Mouse (Mus musculus) heart, postnatal 4 days (tissue): ENCODE measurements around the gene Otulin. TPM values are rescaled to one million over a fixed set of nuclear protein-coding genes. Genes with fewer than 3 reads are reported as not detected.

ENCODE experiments used
- DNase-seq: peaks from one replicate; pipeline ENCODE4 v3.0.0; 2021
- total RNA-seq, 2 experiments: library from RNA; stranded (reverse); gene quantifications; 2 replicates each; pipeline ENCODE4 v1.2.3; 2021

Otulin gene
- total RNA-seq, 2 experiments from 2014 or later, result 41.6 to 43.1 TPM

DNA sequence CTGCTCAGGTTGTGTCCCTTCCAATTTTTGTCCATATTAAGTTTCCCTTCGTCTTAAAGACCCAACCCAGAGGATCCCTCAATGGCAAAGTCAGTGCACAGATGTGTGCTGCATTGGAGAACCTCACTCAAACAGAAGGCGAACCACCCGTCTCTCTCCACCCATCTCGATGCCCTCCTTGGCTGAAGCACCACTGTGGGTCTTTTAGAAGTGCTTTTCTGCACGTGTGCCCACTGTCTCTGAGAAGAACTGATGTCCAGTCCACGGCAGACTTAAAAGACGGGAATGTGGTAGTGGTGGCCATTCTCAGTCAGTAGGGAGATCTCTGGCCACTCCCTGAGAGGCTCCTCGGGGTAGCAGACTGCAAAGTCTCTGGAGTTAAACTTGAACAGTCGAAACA is 26.1 kb upstream of the Otulin start:
- DNase-seq, result no peak

GRCm38 (mm10) chr15:27655015-27655414 is 24.5 kb upstream of the Otulin start:
- peak; percentile 71 for DNase-seq

GRCm38 (mm10) chr15:27647686-27648085 is 17.2 kb upstream of the Otulin start:
- no peak for DNase-seq

DNA sequence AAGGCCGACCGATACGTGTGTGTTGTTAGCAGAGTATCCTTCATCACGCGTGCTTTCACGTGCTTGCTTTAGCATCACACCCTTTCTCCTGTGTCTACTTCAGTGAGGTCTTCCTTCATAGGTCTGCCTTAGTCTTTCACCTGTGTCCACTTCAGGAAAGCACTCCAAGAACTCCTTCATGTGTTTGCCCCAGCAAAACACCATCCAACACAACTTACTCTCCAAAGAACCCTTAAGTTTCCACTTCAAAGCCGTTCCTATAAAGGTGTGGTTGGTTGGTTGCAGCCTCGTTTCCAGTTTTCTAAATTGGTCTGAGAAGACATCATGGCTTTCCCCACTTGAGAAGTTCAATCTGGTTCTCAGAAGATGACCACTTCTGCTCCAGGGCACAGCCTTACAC is 16.2 kb upstream of the Otulin start:
- DNase-seq, result no peak

- no peak for DNase-seq
Measured at GRCm38 (mm10) chr15:27645250-27645649, 14.8 kb upstream of the Otulin start.

GRCm38 (mm10) chr15:27642895-27643294 is 12.4 kb upstream of the Otulin start:
- DNase-seq, result peak; percentile 55

- DNase-seq, result no peak
Measured at GRCm38 (mm10) chr15:27641171-27641570, 10.7 kb upstream of the Otulin start.

DNA sequence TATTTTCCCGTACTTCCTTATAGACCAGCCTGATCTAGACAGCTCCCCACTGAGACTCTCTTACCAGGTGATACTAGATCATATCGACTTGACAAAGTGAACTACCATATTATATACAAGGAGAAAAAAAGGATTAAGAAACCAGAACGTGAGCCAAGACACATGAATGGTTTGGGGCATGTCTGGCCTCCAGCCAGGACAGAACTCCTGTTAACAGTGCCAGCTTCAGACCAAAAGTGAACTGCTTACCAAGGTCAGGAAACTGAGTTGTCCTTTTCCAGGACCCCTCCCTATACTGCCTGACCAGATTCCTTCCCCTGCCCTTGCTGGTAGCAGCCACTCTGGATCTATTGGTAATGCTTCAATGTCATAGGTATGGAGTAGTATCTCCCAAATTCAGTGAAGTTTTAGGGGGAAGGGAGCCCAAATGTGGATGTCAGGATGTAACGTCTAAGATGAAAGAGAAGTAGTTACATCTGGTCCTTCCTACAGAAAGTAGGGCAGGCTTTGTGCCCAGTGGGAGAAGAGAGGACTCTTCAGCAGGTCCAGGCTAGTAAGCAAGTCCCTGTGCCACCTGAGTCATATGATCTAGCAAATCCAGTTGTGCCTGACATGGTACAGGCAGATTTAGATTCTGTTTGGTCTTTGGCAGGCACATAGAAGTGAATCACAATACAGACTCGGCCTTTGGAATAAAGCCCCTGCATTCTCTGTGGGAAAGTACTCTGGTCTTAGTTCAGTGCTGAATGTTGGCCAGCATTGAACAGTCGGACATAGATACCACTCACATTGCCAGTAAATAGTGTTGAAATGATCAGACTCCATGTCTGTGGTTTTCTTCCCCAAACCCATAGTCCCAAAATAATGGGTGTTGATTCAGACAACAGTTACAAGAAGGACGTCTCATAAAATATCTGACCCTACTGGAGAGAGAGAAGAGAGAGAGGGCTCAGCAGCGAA is 3.7 kb upstream of the Otulin start:
- no peak for DNase-seq

DNA sequence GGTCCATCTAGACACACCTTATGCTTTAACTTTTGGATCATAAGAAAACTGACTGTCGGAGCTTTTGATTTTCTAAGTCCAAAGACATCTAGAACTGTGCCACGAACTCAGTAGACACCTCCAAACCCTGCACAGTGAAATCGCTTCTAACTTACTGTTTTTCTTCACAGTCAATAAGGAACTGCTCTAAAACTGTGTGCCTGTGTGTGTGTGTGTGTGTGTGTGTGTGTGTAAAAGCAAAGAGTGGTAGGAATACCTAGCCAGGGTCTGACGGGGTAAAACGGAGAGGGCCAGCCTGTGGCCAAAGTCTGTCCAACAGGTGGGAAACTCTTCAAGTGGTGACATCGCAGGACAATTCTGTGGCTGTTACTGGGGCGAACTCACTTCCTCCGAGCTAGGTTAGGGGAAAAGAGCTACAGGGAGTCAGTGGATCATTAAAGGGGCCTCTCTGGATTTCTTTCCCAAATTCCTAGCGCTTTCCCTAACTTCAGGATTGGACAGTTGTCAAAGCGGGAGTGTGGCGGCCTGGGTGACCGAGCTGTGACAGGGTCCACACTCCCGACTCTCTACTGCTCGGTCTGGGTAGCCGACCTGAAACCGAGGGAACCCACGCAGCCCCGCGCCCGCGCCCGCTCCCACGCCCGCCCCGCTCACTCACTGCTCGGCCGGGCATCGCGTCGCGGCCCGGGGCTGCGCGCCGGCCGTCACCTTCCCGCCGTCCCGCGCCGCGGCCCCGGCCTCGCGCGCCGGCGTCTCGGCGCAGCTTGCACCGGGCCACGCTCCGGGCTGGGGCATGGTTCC is 493 bp downstream of the Otulin start:
- DNase-seq, result peak; percentile 38

GRCm38 (mm10) chr15:27629046-27629445 is 1.4 kb downstream of the Otulin start:
- DNase-seq, result no peak

DNA sequence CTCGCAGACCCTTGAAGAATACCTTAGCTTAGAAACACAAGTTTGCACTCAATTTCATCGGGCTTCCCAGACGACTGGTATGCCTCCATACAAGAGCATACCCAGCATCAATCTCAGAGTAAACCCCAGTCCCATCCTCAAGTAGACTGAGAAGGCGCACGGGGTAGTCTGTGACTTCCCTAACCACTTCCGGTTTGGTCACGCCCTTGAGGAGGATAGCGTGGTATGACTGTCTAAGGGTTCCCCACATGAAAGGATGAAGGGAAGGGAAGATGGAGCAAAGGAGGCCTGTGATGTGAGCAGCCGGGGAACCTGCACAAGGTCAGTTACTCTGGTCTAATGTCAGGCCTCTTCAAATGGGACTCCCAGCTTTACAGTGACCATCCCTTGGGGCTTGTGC is 2.7 kb downstream of the Otulin start:
- no peak for DNase-seq

- no peak for DNase-seq
Measured at GRCm38 (mm10) chr15:27626314-27626713, 4.2 kb downstream of the Otulin start.

DNA sequence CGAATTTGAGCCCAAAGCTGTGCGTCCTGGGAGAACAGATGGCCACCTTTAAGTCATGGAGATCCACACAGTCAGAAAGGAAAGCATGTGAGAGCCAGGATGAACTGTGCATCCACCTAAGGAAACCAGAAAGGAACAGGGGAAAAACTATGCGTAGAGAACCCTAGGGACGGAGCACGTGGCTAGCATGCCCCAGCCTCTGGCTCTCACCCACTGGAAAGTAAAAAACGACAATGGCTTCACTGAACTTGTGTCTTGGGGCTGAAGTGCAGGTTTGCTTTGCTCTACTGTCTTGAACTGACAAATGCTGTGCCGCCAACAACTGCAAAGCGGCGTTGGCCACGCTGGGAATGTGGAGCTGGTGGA is 4.6 kb downstream of the Otulin start:
- DNase-seq, result no peak

- no peak for DNase-seq
Measured at GRCm38 (mm10) chr15:27625014-27625889, 5.2 kb downstream of the Otulin start.

DNA sequence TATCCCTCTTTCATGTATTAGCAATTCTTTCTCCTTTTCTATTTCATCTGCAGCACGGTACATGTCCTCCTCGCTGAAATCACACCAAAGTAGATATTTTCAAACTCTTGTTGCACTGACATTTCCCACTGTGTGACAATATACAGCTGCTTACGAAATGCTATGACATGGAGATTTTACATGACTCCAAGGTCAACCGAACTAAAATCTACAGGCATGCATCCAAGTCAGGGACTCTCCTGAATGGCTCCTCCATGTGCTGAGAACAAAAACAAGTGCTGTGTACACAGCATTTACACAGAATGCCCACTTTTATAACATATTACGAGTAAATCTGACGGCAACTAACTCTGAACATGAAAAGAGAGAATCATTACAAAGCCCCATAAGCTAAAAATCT is 7.2 kb downstream of the Otulin start:
- no peak for DNase-seq

DNA sequence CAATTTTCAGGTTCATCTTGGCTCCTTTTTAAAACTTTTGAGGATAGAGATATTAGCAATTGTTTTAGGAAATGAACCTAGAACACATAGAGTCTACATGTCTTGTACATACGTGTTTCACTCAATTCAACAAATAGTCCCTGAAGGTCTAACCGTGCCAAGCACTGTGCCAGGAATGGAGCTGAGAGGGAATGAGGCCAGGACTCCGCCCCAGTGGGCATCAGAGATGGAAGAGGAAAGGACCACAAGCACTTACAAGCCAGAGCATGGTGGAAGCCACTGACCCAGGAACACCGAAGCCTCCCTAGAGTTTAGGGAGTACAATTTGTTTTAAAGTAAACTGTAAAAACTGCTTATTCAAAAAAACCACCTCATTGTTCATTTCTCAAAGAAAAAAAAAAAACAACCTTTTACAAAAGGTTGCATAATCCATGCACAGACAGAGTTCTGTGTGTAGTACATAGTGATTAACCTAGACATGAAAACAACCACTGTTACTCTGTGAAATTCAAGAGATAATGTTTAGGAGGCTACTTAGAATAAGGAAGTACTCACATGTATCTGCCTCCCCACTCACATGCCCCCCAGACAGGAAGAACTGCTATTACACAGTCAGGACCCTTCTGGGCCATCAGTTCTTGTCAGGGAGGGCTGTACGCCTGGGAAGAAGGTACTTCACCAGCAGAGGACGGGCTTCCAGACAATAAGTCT is 9.9 kb downstream of the Otulin start:
- peak; percentile 51 for DNase-seq

DNA sequence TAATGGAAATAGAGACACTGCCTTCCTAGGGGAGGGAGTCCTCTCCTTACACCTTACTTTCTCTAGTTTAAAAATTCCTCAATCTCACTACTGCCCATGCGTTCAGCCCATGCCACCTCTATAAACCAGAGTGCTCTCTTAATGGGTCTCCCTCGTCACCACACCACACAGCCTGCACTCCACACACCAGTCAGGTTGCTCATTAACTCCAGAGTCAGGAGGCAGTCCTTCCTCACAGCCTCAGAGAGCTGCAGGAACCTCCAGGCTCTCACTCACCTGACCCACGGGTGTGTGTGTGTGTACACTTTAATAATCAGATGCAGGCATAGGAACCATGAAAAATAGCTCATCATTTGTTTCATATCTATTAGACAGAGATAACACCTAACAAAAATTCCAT is 10.8 kb downstream of the Otulin start:
- no peak for DNase-seq

- no peak for DNase-seq
Measured at GRCm38 (mm10) chr15:27618778-27619533, 11.5 kb downstream of the Otulin start.

DNA sequence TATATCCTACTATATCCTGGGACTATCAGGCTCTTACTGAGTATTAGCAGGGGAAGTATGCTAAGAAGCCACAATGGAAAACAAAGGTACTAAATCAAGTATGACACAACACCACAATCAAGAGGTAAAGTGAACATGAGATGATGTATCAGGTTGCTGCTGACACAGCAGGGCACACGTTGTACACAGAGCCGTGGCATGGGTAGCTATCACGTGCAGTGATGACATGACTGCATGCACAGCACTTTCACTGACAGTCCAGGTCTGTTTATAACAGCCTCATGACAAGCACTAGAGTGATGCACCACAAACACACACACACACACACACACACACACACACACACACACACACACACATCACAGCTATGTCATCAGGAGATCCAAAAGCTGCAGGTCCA is 13.3 kb downstream of the Otulin start:
- no peak for DNase-seq

DNA sequence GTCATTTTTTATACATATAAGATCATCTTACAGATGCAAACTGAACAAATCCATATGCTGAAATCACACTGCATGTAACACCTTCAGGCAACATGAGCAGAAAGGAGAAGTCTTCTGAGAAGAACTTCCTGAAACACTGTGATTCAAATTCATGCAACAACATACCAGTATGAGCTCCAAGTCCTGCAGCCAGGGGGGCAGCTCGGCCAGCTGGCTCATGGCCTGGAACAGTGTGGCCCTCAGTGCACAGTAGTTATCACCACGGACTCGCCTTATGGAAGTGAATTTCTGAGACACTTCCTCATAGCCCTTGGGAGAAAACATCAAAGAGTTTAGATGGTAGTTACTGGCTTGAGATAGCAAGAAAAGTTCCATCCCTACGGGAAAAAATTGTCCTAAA is 14.3 kb downstream of the Otulin start:
- peak; percentile 67 for DNase-seq

DNA sequence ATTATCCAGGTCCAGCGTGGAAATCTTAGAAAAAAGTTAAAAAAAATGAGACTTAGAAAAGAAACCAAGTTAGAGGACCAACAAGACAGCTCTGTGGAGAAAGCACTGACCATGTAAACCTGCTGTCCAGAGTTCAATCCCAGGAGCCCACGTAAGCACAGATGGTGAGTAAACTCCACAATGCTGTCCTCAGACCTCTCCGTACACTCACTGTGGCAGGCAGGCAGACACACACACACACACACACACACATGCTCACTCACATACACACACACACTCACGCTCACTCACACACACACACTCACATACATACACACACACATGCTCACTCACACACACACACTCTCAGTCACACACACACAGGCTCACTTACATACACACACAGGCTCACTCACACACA is 17.2 kb downstream of the Otulin start:
- DNase-seq, result no peak
